In the genomic region with DNA sequence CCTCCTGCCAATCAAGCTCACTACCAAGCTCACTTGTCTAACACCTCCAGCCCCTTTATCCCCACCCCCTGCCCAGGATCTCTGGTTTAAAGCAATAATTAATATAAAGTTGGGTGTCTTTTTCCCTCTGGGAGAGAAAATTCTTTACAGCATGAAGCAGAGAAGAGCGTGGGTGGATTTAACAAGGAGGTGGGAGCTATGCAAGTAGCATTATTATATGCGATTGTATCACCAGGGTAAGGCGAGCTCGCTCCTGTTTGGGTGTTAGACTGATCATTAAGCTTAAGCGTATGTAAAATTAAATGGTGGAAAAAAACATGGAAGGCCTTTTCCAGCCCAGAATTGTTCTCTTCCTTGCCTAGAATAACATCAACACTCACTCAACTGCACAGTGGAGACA, we compare ENCODE assay signal across 27 mouse cellular contexts. TPM values are rescaled to one million over a fixed set of nuclear protein-coding genes. Genes with fewer than 3 reads are reported as not detected.
DNase-seq lines count a peak whose midpoint lies in the region; TF ChIP-seq lines count a peak whose summit lies in the region.
"Had no signal": no experiment of that assay in that cellular context is flagged by ENCODE, and none has a peak within 500 bp of the region (broad histone marks: within the 10 kb centered on the region; RNA-seq: fewer than 3 reads in every experiment).

No protein-coding gene starts in this region.

- H3K4me3 ChIP-seq in left cerebral cortex, adult 2 months = no peak overlapping the region
- H3K4me3 ChIP-seq: embryonic facial prominence, embryonic 13.5 days; forebrain, embryonic 10.5 days; forebrain, embryonic 15.5 days; heart, adult 2 months; heart, embryonic 12.5 days; stomach, embryonic 15.5 days had no signal

- no peak for TF ChIP-seq CTCF in left cerebral cortex, adult 2 months (IDR thresholded peaks at IDR 0.05)

- no peak overlapping the region for H3K27ac ChIP-seq in left cerebral cortex, adult 2 months
- H3K27ac ChIP-seq: embryonic facial prominence, embryonic 13.5 days; forebrain, embryonic 10.5 days; forebrain, embryonic 15.5 days; heart, adult 2 months; hindbrain, embryonic 14.5 days; liver, embryonic 14.5 days; macrophage; stomach, embryonic 15.5 days had no signal

- DNase-seq in frontal cortex, adult 2 months (ENCODE audit: extremely low spot score in 1 of 2, low spot score in 1 of 2) = peak; percentile 28 to 55
- DNase-seq in frontal cortex, postnatal 25 days (ENCODE audit: low spot score in 2 of 2) = no peak
- DNase-seq in left cerebral cortex, adult 2 months (ENCODE audit: extremely low spot score in 1 of 2, low spot score in 2 of 2) = peak; percentile 10 to 12
- DNase-seq in left cerebral cortex, postnatal 10 days (ENCODE audit: extremely low spot score in 1 of 2, low spot score in 2 of 2) = no peak
- DNase-seq in left cerebral cortex, postnatal 25 days (ENCODE audit: low spot score in 2 of 2) = peak; percentile 21 to 59
- no peak for DNase-seq in yolk sac, embryonic 10.5 days (ENCODE audit: low spot score)
- no peak for DNase-seq in T-cell, adult 2 months (ENCODE audit: low spot score)
- DNase-seq: adrenal gland, postnatal 10 days; cerebellum, adult 11-12 months; cerebellum, postnatal 10 days; heart, adult 2 months; kidney, adult 11 months; kidney, postnatal 14 days; layer of hippocampus, postnatal 36 days; liver; lung, adult 2 months; lung, postnatal 10 days; midbrain, embryonic 14.5 days; thymus, postnatal 14 days had no signal

- intact Hi-C loops in left cerebral cortex, adult 2 months (cut with DNase I) = loop anchor here (5.0 kb wide), 1 partner anchor 60 kb away; no protein-coding TSS in a partner anchor
- intact Hi-C loops in left cerebral cortex, postnatal 10 days (cut with DNase I) = no loop called here
- intact Hi-C loops in left cerebral cortex, postnatal 25 days (cut with DNase I) = no loop called here

RNA-seq across cellular contexts. Expression of gene Rps15a, which starts 48.7 kb away (rescaled TPM):
- polyA plus RNA-seq in frontal cortex, adult 2 months (2012; rRNA removed) = 826 and 1,363 TPM in 2 replicates
- total RNA-seq in left cerebral cortex, adult 2 months (2021) = 100 to 1,000 TPM; 344 to 347 TPM
- total RNA-seq in left cerebral cortex, postnatal 10 days (2021) = 100 to 1,000 TPM; 516 to 536 TPM
- 100 to 1,000 TPM; 339 to 353 TPM for total RNA-seq in left cerebral cortex, postnatal 25 days (2021)

Comparison
In these comparisons a context has a peak if more than half of its experiments do, and no peak if none do; other contexts are left out.
1. DNase-seq: peak in frontal cortex, adult 2 months (2 of 2), left cerebral cortex, adult 2 months (2 of 2) and left cerebral cortex, postnatal 25 days (2 of 2); none in frontal cortex, postnatal 25 days (0 of 2), left cerebral cortex, postnatal 10 days (0 of 2), yolk sac, embryonic 10.5 days (single experiment) and T-cell, adult 2 months (single experiment).